Mouse (Mus musculus) midbrain, embryonic 13.5 days (tissue): ENCODE data around the gene Dhx29. TPM values are rescaled to one million over a fixed set of nuclear protein-coding genes. Genes with fewer than 3 reads are reported as not detected.

Experiments used
- ATAC-seq: fragments of 200-750 bp; cut with Nextera tagmentation; 2 replicates; pipeline ENCODE4 v1.8.0; 2017; ENCODE audit warnings: mild to moderate bottlenecking, moderate TSS enrichment, moderate library complexity
- H3K27ac ChIP-seq: fragments of 300-500 bp; sonication (generic); 2 replicates; pipeline ENCODE4 v1.5.1; 2015; ENCODE audit warnings: inconsistent platforms, mild to moderate bottlenecking, moderate library complexity
- H3K27me3 ChIP-seq: fragments of 300-500 bp; sonication (generic); 2 replicates; pipeline ENCODE4 v1.6.1; 2015; ENCODE audit warnings: mild to moderate bottlenecking, inconsistent platforms
- H3K36me3 ChIP-seq: fragments of 300-500 bp; sonication (generic); 2 replicates; pipeline ENCODE4 v1.6.1; 2015; ENCODE audit warnings: mild to moderate bottlenecking, inconsistent platforms
- H3K4me1 ChIP-seq: fragments of 300-500 bp; sonication (generic); replicated peaks from 2 replicates; pipeline ENCODE4 v1.6.1; 2015; ENCODE audit warnings: inconsistent platforms
- H3K4me2 ChIP-seq: fragments of 300-500 bp; sonication (generic); replicated peaks from 2 replicates; pipeline ENCODE4 v1.6.1; 2015; ENCODE audit warnings: moderate library complexity, mild to moderate bottlenecking, inconsistent platforms
- H3K4me3 ChIP-seq: fragments of 300-500 bp; sonication (generic); replicated peaks from 2 replicates; pipeline ENCODE4 v1.5.1; 2015; ENCODE audit warnings: mild to moderate bottlenecking, inconsistent platforms
- H3K9ac ChIP-seq: fragments of 300-500 bp; sonication (generic); replicated peaks from 2 replicates; pipeline ENCODE4 v1.6.1; 2015; ENCODE audit warnings: mild to moderate bottlenecking, inconsistent platforms
- H3K9me3 ChIP-seq: fragments of 300-500 bp; sonication (generic); 2 replicates; pipeline ENCODE4 v1.6.1; 2016; ENCODE audit warnings: mild to moderate bottlenecking, inconsistent platforms
- WGBS: fragments of 180-500 bp; shearing (Covaris S2); methylation state at CpG from one replicate; pipeline ENCODE4 v1.1.7; 2015; 5-methylcytosine and 5-hydroxymethylcytosine counted together
- polyA plus RNA-seq: library from polyadenylated mRNA; unstranded; fragments of >200 nt; fragmentation: Nextera tagmentation; extraction: Ambion mirVana; gene quantifications from 2 replicates; pipeline ENCODE4 v1.2.1, GENCODE M21; 2015

The Dhx29 gene
- polyA plus RNA-seq: 32.1 and 33.2 TPM in 2 replicates

DNA sequence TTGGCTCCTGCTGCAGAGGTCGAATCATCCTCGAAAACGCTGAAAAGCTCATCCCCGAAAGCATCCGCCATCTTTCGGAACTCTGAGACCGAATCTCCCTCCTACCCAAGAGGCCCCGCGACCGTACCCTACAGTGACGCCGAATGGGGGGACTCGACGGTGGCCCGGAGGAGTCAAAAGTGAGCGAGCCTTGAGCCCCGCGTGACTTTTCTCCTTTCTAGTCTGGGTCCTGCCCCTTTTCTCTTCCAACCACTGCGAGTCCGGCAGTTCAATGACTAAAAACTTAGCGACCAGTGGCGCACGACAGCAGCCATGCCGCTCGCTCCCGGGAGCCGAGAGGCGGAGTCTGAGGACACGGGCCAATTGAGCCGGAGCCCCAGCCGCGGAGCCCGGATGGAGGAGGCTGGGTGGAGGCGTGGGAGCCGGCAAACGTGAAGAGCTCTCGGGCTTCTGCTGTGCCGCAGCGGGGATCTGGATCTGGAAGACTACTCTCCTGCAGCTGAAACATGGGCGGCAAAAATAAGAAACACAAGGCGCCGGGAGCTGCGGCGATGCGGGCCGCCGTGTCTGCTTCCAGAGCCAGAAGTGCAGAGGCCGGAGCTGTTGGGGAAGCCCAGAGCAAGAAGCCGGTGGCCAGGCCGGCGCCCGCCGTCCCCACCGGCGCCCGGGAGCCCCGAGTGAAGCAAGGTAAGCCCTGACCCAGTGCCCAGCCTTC is at the start of gene Dhx29, which contains the start of gene Mtrex:
TSS of gene Dhx29 (plus strand) at position 168 of the 715 bp plus-strand sequence.
TSS of gene Mtrex (minus strand) at position 112 of the 715 bp plus-strand sequence.
- under 1% methylated on average over 57 of the region's 57 CpGs for WGBS

DNA sequence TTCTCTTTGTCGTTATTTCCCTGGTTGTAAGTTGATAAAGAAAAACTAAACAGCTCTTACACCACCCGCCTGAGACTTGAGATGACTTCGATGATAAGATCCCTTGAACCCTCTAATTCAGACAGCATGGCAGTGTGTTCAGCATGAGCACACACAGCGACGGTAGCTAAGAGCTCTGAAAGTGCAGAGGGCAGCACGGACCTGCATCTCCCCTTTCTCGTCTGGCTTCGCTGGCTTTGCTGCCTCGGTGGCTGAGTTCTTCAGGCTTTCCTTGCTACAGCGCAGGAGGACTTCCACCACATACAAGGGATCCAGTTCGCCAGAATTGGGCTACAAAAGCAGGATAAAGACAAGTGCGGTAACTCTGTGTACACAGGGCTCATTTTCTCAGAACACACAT is 40.0 kb upstream of the Dhx29 start:
- Histone ChIP-seq H3K27me3 (no peaks in the 10 kb centered on the region), H3K9ac (no peak overlapping the region), H3K4me1 (no peaks in the 10 kb centered on the region), H3K27ac (no peak overlapping the region), H3K4me2 (no peak overlapping the region), H3K36me3 (peaks cover 77% of the 10 kb centered on the region), H3K9me3 (no peaks in the 10 kb centered on the region), H3K4me3 (no peak overlapping the region)
- no peak for ATAC-seq
- WGBS: 96% methylated on average over 12 of the region's 12 CpGs

More for the DNA sequence above, at the start of gene Dhx29, which contains the start of gene Mtrex:
- Histone ChIP-seq H3K9ac (peak within 1 kb of the TSS; percentile 87), H3K4me1 (peaks cover 27% of the 10 kb centered on the region), H3K4me2 (peak within 1 kb of the TSS; percentile 75), H3K36me3 (peaks cover 9% of the 10 kb centered on the region), H3K27ac (peak within 1 kb of the TSS; percentile 83), H3K9me3 (no peaks in the 10 kb centered on the region), H3K4me3 (peak within 1 kb of the TSS; percentile 79), H3K27me3 (no peaks in the 10 kb centered on the region)
- ATAC-seq: peak; percentile 99

GRCm38 (mm10) chr13:112902176-112902575 is 25.1 kb upstream of the Dhx29 start:
- no peak overlapping the region for H3K9ac ChIP-seq
- H3K27ac ChIP-seq: no peak overlapping the region
- H3K4me1 ChIP-seq: no peaks in the 10 kb centered on the region
- no peak overlapping the region for H3K4me3 ChIP-seq
- H3K36me3 ChIP-seq: peaks cover 70% of the 10 kb centered on the region
- 97% methylated on average over 3 of the region's 3 CpGs for WGBS
- ATAC-seq: no peak
- H3K27me3 ChIP-seq: no peaks in the 10 kb centered on the region
- H3K9me3 ChIP-seq: no peaks in the 10 kb centered on the region
- no peak overlapping the region for H3K4me2 ChIP-seq

- ATAC-seq: no peak
- Histone ChIP-seq H3K4me2 (no peak overlapping the region), H3K9me3 (no peaks in the 10 kb centered on the region), H3K36me3 (peaks cover 51% of the 10 kb centered on the region), H3K4me3 (no peak overlapping the region), H3K4me1 (no peaks in the 10 kb centered on the region), H3K27ac (no peak overlapping the region), H3K9ac (no peak overlapping the region), H3K27me3 (no peaks in the 10 kb centered on the region)
- 73% methylated on average over 4 of the region's 4 CpGs for WGBS
Measured at GRCm38 (mm10) chr13:112909663-112910062, 17.6 kb upstream of the Dhx29 start.

- Histone ChIP-seq H3K4me2 (no peak overlapping the region), H3K4me3 (no peak overlapping the region), H3K27ac (no peak overlapping the region), H3K36me3 (peaks cover 45% of the 10 kb centered on the region), H3K27me3 (no peaks in the 10 kb centered on the region), H3K9ac (no peak overlapping the region), H3K4me1 (no peaks in the 10 kb centered on the region), H3K9me3 (no peaks in the 10 kb centered on the region)
- ATAC-seq: no peak
- WGBS: 94% methylated on average over 4 of the region's 4 CpGs
Measured at GRCm38 (mm10) chr13:112910434-112910833, 16.8 kb upstream of the Dhx29 start.

DNA sequence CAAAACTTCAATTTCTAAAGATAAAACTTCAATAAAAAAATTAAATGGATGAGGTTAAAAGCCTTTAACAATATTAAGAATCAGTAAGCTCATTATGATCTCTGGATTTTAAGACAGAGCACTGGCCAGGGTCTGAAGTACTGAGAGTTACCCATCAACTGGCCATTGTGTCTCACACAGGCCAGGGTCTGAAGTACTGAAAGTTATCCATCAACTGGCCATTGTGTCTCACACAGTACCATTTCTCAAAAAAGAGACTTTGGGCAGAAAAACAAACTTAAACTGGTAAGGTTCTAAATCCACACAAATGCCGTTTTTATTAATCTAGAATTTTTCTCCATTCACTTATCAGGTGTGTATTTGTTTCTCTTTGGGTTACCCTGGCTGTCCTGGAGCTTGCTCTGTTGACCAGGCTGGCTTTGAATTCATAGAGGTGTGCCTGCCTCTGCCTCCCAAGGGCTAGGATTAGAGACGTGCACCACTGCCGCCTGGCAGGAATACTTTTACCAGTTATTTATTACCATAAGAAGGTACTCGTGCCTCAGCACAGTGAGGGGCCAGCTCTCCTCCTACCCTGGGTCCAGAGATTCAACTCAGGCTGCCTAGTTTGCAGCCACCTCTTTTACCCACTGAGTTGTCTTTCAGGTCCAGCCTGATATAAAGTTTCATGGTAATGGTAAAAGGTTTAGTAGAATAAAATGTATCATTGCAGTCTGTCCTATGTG is 8.0 kb upstream of the Dhx29 start:
- no peaks in the 10 kb centered on the region for H3K9me3 ChIP-seq
- ATAC-seq: no peak
- H3K36me3 ChIP-seq: peaks cover 24% of the 10 kb centered on the region
- no peaks in the 10 kb centered on the region for H3K4me1 ChIP-seq
- WGBS: 86% methylated on average over 4 of the region's 4 CpGs
- no peak overlapping the region for H3K9ac ChIP-seq
- no peak overlapping the region for H3K4me2 ChIP-seq
- no peak overlapping the region for H3K4me3 ChIP-seq
- H3K27me3 ChIP-seq: no peaks in the 10 kb centered on the region
- H3K27ac ChIP-seq: no peak overlapping the region

DNA sequence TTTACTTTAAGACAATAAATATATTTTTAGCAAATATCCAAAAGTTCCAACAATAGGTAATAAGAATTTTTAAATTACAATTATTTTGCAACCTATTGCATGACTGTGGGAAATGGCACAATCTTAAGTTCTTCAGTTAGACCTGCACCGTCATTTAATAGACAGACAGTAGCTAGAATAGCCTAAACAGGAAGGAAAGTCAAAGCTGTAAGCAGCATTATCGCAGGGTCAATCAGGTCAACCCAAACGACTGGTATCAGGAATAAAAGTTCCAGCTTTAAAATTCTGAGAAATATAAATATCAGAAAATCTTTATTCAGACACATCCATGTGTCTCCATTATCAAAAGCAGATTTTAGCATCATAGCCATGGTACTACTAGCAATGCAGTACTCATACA is 6.3 kb upstream of the Dhx29 start:
- no peak overlapping the region for H3K4me3 ChIP-seq
- peaks cover 22% of the 10 kb centered on the region for H3K36me3 ChIP-seq
- H3K4me2 ChIP-seq: no peak overlapping the region
- no peak for ATAC-seq
- H3K27me3 ChIP-seq: no peaks in the 10 kb centered on the region
- 95% methylated on average over 3 of the region's 3 CpGs for WGBS
- H3K4me1 ChIP-seq: peaks cover 12% of the 10 kb centered on the region
- no peak overlapping the region for H3K9ac ChIP-seq
- H3K27ac ChIP-seq: no peak overlapping the region
- no peaks in the 10 kb centered on the region for H3K9me3 ChIP-seq

DNA sequence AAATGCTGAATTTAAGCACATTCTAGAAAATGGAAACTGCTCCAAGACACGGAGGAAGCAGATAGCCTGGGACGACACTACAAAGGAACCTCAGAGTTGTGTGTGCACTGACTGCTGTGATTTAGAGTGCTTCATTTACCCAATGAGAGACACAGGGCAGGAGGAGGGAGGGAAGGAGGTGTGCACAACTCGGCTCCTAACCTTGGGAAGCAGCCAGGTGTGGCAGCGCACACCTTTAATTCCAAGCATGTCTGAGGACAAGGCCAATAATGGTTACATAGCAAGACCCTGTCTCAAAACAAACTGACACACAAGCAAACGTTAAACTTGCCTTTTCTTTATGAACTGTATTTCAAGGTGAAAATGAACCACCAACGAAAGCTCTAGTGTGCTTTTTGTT is 2.0 kb upstream of the Dhx29 start:
- Histone ChIP-seq H3K4me1 (peaks cover 27% of the 10 kb centered on the region), H3K27me3 (no peaks in the 10 kb centered on the region), H3K4me2 (no peak overlapping the region), H3K9me3 (no peaks in the 10 kb centered on the region), H3K4me3 (no peak overlapping the region), H3K27ac (no peak overlapping the region), H3K36me3 (peaks cover 3% of the 10 kb centered on the region; the same call in 1 of the 2 replicates), H3K9ac (no peak overlapping the region)
- WGBS: 87% methylated on average over 6 of the region's 6 CpGs
- ATAC-seq: no peak

- H3K4me2 ChIP-seq: peak overlapping the region; percentile 75
- peaks cover 27% of the 10 kb centered on the region for H3K4me1 ChIP-seq
- H3K9me3 ChIP-seq: no peaks in the 10 kb centered on the region
- no peak overlapping the region for H3K27ac ChIP-seq
- no peaks in the 10 kb centered on the region for H3K27me3 ChIP-seq
- 80% methylated on average over 4 of the region's 4 CpGs for WGBS
- ATAC-seq: no peak
- H3K9ac ChIP-seq: peak overlapping the region; percentile 87; the same call in 1 of the 2 replicates
- peaks cover 4% of the 10 kb centered on the region for H3K36me3 ChIP-seq
- H3K4me3 ChIP-seq: peak overlapping the region; percentile 79
Measured at GRCm38 (mm10) chr13:112925976-112926375, 1.3 kb upstream of the Dhx29 start.

DNA sequence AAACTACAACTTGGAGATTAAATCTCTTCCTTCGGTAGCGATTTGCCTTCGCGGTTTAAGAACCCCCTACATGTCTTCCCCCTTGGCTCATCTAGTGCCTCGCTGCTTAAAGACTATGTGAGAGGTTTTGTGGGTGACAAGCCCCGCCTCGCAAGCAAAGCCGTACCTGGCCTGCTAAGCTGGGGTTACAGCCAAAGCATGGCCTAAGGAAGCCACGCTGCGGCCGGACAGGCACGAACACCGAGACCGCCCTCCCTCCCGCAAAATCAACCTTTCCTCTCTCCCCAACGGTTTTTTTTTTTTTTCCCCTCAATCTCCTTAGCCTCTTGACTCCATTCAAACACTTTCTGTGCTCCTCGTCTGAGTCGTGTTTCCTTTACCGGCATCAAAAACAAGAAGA is 458 bp upstream of the Dhx29 start:
- H3K36me3 ChIP-seq: peaks cover 4% of the 10 kb centered on the region
- peak overlapping the region; percentile 75 for H3K4me2 ChIP-seq
- H3K4me1 ChIP-seq: peaks cover 27% of the 10 kb centered on the region
- no peaks in the 10 kb centered on the region for H3K27me3 ChIP-seq
- peak overlapping the region; percentile 87 for H3K9ac ChIP-seq
- H3K9me3 ChIP-seq: no peaks in the 10 kb centered on the region
- H3K27ac ChIP-seq: peak overlapping the region; percentile 83
- WGBS: 1% methylated on average over 19 of the region's 19 CpGs
- peak overlapping the region; percentile 79 for H3K4me3 ChIP-seq
- peak; percentile 12 for ATAC-seq

DNA sequence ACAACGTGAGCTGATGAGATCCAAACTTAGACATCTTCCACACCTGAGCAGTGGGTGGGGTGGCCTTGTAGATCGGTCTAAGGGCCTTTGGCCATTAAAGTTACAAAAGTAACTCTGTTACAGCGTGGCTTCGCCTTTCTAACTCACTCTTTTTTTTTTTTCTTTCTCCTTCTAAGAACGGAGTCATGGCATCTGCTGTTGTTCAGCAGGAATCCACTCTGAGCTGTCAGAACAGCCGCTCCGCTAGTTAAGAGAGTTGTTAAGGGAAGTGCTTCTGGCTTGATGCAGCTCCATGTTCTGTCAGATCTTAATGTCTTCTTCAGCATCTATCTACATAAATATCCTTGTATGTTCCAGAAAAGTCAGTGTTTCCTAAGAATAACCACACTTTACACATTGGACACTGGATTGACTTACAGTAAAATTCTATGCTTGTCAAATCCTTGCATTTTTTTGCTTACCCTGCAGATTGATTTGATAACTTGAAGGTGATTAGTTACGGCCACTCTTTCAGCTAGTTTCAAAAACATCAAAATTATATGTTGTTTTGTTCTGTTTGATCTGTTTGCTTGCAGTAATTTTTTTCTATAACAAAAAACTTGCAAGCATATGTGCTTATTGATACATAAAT is 899 bp downstream of the Dhx29 start:
- Histone ChIP-seq H3K27me3 (no peaks in the 10 kb centered on the region), H3K4me1 (peaks cover 27% of the 10 kb centered on the region), H3K4me3 (peak overlapping the region; percentile 79), H3K36me3 (peaks cover 16% of the 10 kb centered on the region), H3K4me2 (peak overlapping the region; percentile 75), H3K9ac (peak overlapping the region; percentile 74), H3K27ac (peak overlapping the region; percentile 83), H3K9me3 (no peaks in the 10 kb centered on the region)
- no peak for ATAC-seq
- WGBS: 8% methylated on average over 8 of the region's 8 CpGs

- H3K4me1 ChIP-seq: no peaks in the 10 kb centered on the region
- 95% methylated on average over 8 of the region's 8 CpGs for WGBS
- peaks cover 73% of the 10 kb centered on the region for H3K36me3 ChIP-seq
- no peak overlapping the region for H3K4me2 ChIP-seq
- no peak overlapping the region for H3K9ac ChIP-seq
- ATAC-seq: no peak
- H3K4me3 ChIP-seq: no peak overlapping the region
- H3K9me3 ChIP-seq: no peaks in the 10 kb centered on the region
- no peak overlapping the region for H3K27ac ChIP-seq
- no peaks in the 10 kb centered on the region for H3K27me3 ChIP-seq
Measured at GRCm38 (mm10) chr13:112938130-112938529, 10.9 kb downstream of the Dhx29 start.
